Mouse (Mus musculus) lung, postnatal 36 days (tissue): ENCODE data around the gene Bahd1.

Experiments
- DNase-seq: peaks from one replicate; pipeline ENCODE4 v3.0.0; 2022; ENCODE audit warnings: mixed read lengths

The Bahd1 gene

DNA sequence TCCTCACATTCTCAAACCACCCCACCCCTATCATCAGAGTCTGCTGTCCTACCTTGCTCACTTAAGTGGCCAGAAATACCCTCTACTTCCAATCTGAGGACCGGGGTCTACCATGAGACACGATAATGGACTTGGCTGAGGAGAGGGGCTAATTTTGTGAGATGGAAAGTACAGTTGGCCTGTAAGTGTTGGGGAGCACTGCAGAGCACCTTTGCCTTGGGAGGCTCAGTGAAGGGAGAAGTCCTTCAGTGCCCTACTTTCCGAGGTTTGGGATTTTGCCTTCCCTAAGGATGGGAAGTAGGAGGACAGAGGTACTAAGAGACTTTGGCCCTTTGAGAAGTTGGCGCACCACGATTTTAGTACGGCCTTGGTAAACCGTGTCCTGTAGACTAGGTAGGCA is 871 bp upstream of the Bahd1 start:
- DNase-seq, result no peak

- no peak for DNase-seq
These were observed 606 bp downstream of the Bahd1 start for GRCm38 (mm10) chr2:118900826-118901140.

DNA sequence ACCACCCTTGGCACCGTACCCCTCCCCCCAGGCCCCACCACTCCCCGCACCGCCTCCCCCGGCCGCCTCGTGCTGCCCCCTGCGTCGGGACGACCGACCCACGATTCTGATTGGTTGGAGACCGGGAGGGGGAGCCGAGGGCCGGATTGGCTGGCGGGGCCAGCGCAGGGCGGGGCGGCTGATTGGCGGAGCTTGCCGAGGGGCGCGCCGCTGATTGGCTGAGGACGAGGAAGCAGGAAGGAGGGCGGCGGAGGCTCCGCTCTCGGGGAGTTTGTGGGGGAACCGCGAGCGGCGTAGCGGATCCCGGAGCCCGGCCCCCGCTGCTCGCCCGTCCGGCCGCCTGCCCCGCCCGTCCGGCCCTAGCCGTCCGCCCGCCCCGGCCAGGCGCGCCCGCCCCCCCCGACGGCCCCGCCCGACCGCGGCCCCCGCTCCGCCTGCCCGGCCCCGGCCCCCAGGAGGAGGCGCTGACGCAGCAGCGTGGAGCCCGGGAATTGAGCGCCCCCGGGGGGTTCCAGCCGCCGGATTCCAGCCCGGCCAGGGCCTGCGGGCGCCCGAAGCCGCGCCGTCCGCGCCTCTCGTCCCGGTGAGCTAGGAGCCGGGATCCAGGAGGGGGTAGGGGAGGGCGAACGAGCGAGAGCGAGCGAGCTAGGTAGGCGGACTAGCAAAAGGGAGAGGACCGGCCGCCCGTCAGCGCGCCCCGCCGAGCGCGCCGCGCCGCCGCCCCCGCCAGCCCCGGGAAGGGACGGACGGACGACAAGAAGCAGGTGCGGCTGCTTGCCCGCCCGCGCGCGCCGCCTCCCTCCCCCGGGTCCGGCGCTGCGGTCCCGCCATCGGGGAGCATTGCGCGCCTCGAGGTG is 1.2 kb downstream of the Bahd1 start:
- peak; percentile 97 for DNase-seq

DNA sequence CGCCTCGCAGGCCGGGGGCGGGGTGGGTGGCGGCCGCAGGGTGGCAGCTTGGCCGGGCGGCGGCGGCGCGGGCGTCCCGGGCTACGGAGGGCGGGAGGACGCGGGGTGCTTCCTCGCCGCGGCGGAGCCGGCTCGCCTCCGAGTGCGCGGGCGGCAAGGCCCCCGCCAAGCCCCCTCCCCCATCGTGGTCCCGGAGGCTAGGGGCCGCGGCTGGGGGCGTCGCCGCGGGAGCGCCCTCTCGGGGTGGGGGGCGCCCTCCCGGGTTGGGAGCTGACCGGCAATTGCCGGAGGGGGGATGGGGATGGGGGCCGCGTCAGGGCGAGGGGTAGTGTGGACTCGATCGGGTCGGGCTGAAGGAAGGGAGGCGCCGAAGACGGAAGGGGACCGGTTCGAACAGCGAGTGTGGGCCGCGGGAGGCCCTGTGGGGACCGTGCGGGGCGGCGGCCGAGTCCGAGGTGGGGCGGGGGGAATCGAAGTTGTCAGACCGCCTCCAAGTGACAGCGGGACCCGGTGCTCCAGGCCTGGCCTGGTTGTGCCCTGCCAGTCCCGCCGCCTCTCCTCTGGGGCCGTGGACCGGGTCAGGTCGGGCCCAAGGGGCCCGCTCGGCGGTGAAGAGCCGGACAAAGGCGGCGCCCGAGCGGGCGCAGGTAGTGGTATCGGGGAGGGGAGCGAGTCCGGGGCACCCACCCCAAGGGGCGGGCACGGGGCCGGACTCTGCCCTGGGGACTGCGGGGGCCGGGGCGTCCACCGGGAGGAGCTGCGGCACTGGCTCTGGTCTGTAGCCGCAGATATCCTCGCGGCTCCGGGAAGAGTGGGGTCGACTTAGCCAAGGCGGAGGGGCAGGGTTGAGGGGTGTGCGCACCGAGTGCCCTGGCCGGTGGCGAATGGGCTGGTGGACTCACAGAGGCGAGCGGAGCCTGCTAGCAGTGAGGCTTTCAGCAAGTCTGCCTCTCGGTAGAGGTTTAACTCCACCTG is 2.2 kb downstream of the Bahd1 start:
- peak; percentile 60 for DNase-seq

GRCm38 (mm10) chr2:118903333-118903741 is 3.2 kb downstream of the Bahd1 start:
- peak; percentile 29 for DNase-seq

DNA sequence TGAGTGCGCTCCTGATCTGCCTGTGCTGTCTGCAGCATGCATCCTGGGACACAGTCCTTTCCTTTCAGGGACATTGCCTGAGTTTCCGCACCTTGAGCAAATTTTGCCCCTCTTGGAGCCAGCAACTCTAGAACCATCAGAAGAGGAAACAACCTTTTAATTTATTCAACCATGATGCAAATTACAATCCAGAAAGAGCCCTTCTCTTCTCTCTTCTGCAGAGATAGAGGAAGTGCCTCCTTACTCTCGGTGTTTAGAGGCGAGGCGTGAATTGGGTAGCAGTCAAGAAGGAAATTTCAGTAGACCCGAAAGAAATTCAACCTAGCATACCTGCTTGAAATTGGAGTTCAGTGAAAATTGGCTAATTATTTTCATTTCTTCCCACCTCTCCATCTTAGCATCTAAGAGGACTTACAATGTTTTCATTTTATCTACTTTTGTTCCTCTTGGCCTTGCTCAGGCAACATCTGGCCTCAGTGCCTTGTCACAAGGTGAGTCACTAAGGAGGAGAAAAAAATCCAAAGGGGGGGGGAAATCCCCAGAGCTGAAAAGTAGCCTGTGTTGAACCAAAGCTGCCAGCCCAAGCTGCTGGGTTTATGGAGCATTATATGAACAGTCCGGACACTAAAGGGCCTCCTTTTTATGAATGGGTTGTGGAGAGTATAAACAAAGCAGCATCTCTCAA is 5.4 kb downstream of the Bahd1 start:
- no peak for DNase-seq

GRCm38 (mm10) chr2:118906118-118906492 is 5.9 kb downstream of the Bahd1 start:
- no peak for DNase-seq

- DNase-seq, result no peak
These were observed 7.6 kb downstream of the Bahd1 start for GRCm38 (mm10) chr2:118907781-118908180.

DNA sequence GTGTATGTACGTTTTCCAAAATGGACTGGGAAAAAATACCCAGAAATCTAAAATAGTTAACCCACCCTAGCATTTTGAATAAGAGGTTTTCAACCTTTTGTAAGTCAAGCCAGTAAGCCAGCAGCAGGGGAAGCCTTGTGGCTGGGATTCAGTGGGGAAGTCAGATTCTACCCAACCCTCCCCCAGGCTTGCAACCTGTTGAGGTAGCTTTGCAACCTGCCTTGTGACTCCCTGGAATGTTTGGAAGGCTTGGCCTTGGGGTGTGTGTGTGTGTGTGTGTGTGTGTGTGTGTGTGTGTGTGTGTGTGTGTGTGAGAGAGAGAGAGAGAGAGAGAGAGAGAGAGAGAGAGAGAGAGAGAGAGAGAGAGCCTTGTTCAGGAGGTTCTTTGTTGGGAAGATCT is 9.0 kb downstream of the Bahd1 start:
- no peak for DNase-seq

DNA sequence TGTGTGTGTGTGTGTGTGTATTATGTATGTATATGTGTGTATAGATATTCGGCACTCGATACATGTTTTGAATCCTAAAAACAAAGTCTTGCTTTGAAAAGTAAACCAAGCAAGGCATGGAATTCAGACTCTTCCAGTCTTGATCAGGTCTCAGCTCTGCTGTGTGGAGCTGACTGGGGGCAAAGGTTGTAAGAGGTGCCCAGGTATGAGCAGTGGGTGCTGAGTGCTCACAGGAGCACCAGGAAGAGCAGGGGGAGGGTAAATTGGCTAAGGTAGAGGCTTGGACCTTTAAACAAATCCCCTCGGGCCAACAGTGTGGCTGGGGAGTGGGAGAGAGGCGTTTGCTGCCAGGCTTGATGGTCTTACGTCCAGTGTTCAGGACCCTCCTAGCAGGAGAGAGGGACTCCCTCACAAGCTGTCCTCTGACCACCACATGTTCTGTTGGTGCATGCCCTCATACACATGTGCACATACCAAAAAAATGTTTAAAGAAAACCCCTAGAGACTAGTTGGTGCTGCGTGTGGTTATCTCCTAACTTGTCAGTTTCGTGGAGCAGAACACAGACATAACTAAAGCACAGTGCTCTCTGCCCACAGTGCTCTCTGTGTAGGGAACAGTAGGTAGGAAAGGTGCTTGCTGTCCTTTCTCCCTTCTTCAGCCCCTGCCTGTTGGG is 10.6 kb downstream of the Bahd1 start:
- no peak for DNase-seq

GRCm38 (mm10) chr2:118912706-118913105 is 12.5 kb downstream of the Bahd1 start:
- DNase-seq, result no peak

GRCm38 (mm10) chr2:118913551-118914276 is 13.5 kb downstream of the Bahd1 start:
- no peak for DNase-seq

GRCm38 (mm10) chr2:118914685-118915084 is 14.5 kb downstream of the Bahd1 start:
- no peak for DNase-seq

GRCm38 (mm10) chr2:118916436-118916835 is 16.3 kb downstream of the Bahd1 start:
- no peak for DNase-seq

GRCm38 (mm10) chr2:118918543-118918942 is 18.4 kb downstream of the Bahd1 start:
- no peak for DNase-seq

DNA sequence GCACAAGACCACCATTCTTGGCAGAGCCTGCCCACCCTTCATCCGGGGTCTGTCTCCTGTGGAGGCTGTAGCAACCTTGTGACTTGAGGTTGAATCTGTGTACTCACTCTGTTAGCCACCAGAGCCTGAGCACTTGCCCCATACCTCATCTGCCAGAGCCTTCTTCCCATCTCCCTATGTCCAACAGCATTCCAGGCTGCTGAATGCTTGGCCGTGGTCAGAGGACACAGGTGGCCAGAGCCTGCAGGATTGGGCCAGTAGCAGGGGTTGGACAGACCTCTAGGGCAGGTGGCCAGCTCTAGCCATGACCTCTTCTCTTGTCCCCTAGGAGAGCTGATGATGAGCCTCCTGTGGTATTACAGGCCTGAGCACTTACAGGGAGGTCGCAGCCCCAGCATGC is 20.3 kb downstream of the Bahd1 start:
- DNase-seq, result no peak

DNA sequence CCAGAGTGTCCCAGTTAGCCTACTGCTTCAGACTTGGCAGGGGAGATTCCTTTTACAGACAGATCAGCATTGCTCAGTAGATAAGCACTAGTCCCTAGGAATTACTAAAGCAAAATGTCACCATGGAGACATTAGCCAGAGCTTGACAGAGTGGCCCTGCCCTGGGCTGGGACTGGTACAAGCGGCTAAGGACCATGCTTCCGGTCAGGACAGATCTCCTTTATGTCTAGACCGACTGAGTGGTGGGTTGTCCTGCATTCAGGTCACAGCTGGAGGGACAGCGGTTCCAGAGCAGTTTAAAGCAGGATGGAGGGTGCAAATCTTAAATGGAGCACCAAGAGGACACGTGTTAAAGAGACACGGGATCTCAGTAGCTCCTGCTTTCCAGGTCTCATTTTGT is 25.8 kb downstream of the Bahd1 start:
- no peak for DNase-seq

DNA sequence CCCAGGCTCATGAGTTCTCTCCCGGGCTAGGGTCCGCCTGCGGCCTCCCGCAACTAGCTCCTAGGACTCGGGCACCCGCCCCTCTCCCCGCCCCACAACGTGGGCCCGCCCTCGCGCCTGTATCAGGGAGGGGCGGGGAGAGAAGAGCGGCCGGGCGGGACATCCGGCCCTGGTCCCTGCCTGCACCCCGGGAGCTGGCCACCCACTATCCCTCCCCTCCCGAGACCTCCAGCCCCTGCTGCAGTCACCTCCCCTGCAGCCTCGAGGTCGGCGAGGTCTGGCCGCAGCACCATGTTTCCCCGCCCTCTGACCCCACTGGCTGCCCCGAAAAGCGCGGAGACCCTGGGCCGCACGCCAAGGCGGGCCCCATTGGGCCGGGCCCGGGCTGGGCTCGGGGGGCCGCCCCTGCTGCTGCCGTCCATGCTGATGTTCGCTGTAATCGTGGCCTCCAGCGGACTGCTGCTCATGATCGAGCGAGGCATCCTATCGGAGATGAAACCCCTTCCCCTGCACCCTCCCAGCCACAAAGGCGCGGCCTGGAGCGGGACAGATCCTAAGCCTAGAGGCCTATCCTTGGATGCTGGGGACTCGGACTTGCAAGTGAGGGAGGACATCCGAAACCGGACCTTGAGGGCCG is 26.3 kb downstream of the Bahd1 start, which contains the start of gene Chst14:
TSS of gene Chst14 (plus strand) at position 136 of the 637 bp plus-strand sequence.
- peak; percentile 89 for DNase-seq

DNA sequence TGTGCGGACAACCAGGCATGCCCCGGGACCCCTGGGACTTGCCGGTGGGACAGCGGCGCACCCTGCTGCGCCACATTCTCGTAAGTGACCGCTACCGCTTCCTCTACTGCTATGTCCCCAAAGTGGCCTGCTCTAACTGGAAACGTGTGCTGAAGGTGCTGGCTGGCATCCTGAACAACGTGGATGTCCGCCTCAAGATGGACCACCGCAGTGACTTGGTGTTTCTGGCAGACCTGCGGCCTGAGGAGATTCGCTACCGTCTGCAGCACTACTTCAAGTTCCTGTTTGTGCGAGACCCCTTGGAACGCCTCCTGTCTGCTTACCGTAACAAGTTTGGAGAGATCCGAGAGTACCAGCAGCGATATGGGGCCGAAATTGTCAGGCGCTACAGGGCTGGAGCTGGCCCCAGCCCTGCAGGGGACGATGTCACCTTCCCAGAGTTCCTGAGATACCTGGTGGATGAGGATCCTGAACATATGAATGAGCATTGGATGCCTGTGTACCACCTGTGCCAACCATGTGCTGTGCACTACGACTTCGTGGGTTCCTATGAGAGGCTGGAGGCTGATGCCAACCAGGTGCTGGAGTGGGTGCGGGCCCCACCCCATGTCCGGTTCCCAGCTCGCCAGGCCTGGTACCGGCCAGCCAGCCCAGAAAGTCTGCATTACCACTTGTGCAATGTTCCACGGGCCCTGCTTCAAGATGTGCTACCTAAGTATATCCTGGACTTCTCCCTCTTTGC is 27.0 kb downstream of the Bahd1 start:
- no peak for DNase-seq

- DNase-seq, result no peak
These were observed 41.2 kb downstream of the Bahd1 start for GRCm38 (mm10) chr2:118941341-118941740.

DNA sequence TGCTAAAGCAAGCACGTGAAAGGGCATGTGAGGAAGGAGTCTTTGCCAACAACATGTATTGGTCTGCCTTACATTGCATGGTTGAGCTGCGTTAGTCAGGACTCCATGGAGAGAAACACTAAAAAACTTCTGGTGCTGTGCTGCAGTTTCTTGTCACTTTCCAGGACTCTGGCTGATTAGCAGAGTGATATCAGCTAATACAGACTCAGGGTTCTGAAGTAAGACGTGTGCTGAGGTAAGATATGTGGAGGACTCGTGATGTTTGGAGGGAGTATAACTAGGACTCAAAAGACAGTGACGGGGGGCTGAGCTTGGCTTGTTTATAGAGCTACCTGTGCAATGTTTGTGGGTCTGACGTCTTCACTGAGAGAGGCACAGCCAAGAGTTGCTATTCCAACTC is 43.1 kb downstream of the Bahd1 start:
- DNase-seq, result no peak
